Mouse (Mus musculus): ENCODE data around the gene Smim12.

Gene Smim12

GRCm38 (mm10) chr4:127243552-127243951 is at the start of gene Smim12:
Smim12 (plus strand) TSS chr4:127243784.
- peak; percentile 89 for DNase-seq (ENCODE audit: low read depth, low spot score)

DNA sequence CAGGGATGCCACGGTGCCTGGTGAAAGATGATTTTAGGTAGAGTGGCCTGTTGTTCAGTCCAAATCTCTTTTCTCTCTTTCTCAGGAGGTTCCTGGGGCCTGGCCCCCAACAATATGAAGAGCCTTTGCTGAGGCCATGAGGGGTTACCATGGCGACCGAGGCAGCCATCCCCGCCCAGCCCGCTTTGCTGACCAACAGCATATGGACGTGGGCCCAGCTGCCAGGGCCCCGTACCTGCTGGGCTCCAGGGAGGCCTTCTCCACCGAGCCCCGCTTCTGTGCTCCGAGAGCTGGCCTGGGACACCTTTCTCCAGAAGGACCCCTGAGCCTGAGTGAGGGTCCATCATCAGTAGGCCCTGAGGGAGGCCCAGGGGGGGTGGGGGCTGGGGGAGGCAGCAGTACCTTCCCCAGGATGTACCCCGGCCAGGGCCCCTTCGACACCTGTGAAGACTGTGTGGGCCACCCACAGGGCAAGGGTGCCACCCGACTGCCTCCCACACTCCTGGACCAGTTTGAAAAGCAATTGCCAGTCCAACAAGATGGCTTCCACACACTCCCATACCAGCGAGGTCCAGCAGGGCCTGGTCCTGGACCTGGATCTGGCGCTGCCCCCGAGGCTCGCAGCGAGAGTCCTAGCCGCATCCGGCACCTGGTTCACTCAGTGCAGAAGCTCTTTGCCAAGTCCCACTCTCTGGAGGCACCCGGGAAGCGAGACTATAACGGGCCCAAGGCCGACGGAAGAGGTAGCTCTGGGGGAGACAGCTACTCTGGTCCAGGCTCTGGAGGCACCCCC is 48.9 kb upstream of the Smim12 start:
- no peak for DNase-seq (ENCODE audit: low read depth, low spot score)

DNA sequence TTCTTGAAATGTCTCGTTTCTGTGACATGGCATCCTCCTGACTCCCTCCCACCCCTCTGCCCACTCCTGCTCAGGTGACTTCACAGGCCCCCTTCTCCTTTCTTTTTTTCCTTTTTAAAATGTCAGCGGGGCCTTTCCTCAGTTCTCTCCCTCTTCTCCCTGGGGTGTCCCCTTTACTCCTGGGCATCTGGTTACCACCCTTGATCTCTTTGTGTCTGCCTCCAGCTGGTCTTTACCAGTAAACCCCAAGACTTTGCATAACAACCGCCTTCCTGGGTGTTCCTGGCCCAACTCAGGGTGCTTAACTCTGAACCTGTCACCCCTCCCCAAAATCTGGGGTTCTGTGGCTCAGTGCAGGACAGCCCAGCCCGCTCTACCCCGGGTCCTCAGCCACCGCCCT is 45.0 kb upstream of the Smim12 start:
- DNase-seq (ENCODE audit: low read depth, low spot score) = no peak

DNA sequence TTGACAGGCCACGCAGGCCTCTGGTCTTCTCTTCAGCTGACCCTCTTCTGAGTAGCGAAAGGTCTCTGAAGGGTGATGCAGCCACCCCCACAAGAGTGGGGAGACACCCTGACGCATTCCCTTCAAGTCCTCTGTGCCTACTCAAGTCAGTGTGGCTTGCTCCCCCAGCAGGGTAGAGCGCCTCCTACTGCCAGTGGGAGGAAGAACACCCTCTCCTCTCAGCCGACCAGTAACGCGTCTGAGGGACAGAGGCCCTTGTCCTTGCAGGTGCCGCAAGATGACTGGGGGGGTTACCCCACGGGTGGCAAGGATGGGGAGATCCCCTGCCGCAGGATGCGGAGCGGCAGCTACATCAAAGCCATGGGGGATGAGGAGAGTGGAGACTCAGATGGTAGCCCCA is 44.2 kb upstream of the Smim12 start:
- DNase-seq (ENCODE audit: low read depth, low spot score) = no peak

DNA sequence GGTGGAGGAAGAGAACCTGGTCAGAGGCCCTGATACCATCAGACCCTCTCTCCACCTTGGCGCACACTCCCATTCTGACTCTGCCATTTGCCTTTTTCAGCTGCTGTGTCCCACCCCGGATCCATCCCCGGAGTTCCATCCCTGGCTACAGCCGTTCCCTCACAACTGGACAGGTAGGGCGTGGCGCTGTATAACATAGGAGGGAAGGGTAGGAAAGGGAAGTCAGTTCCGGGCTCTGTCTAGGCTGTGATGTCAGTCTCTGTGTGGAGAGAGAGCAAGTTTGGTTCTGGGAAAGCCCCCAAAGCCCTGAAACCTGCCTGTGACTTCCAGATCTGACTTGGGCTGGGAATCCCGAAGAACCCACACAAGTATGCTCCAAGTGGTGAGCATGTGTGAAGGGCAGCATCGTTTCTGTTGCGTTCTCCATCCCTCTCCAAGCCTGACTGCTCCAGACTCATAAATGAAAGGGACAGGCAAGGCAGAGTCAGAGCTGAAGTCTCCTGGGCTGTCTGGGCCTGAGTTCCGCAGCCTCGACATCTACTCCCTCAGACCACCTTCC is 43.3 kb upstream of the Smim12 start:
- DNase-seq (ENCODE audit: low read depth, low spot score) = no peak

DNA sequence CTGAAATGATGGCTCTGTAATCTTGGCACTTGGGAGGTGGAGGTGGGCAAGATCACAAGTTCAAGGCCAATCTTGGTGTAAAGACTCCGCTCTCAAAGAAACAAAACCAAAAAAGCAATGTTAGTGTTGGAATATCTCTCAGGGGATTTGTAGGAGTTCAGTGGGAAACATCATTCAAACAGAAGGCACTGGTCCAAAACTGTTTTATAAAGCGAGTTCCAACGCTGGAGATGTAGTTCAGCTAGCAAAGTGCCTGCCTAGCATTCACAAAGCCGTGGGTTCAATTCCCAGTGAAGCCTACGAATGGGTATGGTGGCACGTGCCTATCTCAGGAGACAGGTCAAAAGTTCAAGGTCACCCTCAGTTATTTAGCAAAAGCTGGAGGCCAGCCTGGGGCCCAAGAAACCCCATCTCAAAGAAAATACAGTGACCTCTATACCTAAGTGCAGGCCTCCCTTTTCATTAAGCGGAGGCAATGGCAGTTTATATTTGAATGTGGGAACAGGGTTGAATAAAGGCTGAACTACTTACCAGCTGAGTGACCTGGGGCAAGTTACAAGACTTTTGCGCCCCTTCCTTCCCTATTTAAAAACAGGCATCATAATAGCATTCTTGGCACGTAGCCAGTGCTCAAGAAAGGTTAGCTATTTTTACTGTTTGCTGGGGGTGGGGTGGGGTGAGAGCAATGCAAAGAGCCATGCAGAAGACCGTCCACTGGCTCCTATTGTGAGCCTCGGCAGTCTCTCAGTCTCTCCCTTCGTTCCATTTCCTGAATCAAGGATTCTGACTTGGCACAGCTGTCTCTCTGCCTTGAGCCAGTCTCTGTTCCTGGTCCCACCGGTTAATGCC is 42.6 kb upstream of the Smim12 start:
- DNase-seq (ENCODE audit: low read depth, low spot score) = no peak

DNA sequence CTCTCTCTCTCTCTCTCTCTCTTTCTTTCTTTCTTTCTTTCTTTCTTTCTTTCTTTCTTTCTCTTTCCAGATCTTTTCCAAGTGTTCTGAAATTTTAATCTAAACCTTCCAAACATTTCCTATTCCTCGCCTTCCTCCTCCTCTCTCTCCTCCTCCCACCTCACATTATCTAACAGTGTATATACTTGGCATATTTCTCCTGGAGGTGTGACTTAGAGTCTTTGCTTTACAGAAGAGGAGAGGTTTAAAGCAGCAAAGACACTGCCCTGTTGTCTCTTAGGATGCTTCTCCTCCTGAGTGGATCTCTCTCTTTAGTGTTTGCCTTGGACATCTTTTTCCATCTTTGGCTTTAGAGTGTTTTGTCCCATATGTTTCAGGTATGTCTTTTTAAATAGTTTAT is 40.5 kb upstream of the Smim12 start:
- no peak for DNase-seq (ENCODE audit: low read depth, low spot score)

DNA sequence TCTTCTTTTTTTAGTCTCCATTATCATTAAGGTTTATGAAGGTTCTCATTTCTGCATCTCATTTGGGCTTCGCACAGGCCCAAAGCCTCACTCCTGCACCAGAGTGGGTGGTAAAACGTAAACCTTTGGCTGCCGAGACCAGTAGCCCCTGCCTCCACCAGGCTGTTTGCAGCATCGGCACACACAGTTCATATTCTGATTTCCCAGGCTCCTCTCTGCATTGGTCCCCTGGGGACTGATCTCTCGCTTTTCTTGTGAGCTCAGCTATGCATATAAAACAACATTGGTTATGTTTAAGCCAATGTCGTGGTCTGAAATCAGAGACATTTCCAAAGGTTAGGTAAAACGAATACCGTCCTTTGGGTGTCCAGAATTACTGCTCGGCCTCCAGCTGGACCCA is 32.3 kb upstream of the Smim12 start:
- no peak for DNase-seq (ENCODE audit: low read depth, low spot score)

DNA sequence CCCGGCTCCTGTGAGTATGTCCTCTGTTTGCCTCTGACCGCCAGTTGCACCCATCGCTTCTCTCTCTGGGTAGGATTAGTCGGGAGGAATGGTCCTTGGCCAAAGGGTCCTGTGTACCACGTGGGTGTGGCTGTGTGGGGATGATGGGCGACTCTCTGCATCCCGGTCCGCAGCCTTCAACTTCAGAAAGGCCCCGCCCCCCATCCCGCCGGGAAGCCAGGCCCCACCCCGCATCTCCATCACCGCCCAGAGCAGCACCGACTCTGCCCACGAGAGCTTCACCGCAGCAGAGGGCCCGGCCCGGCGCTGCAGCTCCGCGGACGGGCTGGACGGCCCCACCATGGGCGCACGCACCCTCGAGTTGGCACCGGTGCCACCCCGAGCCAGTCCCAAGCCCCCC is 29.1 kb upstream of the Smim12 start:
- DNase-seq (ENCODE audit: low read depth, low spot score) = no peak

DNA sequence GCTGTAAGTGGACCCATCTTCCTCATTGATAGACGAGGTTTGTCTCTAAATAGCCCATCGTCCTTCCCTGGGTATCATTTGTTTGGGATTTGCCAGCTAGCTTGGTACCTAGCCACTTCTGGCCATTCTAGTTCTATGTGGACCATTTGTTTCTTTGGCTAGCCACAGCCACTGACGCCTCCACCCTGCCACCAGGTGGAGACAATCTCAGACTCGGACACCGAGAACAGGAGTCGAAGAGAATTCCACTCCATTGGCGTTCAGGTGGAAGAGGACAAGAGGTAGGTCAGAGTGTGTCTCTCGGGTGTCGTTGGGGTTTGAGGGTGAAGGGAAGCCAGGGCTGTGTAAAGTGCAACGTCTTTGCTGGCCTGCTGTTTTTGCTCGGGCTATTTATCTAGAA is 28.5 kb upstream of the Smim12 start:
- DNase-seq (ENCODE audit: low read depth, low spot score) = no peak

DNA sequence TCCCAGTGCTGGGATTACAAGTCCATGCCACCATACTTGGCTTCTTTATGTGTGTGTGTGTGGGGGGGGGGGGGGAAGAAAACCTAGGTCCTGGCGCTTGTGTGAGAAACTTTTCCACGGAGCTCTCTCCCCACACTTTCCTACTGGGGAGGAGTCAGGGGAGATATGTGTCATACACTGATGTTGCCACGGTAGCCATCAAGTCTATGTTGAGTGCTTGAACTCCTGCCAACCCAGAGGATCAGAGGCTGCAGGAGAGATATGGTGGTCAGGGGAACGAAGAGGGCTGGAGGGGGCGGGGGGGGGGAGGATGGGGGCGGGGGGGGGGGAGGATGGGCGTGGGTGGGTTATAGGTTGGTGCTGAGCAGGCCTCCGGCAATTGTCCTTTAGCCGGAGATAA is 27.8 kb upstream of the Smim12 start:
- DNase-seq (ENCODE audit: low read depth, low spot score) = no peak

GRCm38 (mm10) chr4:127216251-127216651 is 27.3 kb upstream of the Smim12 start:
- DNase-seq (ENCODE audit: low read depth, low spot score) = no peak

DNA sequence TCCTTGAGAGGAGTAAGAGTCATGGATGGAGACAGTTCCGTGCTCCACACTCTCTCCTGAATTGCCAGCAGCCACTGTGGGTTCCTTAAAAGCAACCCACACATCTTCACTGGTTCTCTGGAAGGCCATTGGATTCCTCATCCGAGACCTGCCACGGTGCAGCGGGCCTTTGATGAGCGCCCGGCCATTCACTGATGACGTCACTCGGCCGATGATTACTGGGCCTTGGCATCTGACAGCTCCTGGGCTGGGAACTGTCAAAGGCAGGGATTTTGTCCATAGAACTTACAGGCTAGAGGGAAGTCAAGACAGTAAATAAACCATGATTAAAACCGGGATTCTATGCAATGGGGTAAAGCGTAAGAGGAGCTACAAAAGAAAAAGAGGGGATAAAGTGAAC is 26.5 kb upstream of the Smim12 start:
- DNase-seq (ENCODE audit: low read depth, low spot score) = no peak

DNA sequence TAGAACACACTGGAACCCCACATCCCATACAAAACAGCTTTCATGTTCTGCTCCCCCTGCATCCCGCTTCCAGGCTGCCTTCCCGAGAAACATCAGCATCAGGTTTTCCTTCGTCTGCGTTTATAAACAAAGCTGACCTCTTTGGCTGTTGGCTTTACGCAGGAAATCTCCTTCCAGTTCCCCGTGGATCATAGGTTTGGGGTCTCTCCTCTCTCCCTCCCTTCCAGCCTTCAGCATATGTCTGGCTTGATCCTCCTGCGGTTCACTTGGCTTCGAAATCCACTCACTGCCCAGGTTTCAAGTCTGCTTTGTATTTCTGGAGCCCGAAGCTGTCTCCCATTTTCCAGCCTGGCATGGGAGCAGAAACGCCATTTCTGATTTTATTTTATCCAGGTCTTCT is 20.3 kb upstream of the Smim12 start:
- DNase-seq (ENCODE audit: low read depth, low spot score) = no peak

DNA sequence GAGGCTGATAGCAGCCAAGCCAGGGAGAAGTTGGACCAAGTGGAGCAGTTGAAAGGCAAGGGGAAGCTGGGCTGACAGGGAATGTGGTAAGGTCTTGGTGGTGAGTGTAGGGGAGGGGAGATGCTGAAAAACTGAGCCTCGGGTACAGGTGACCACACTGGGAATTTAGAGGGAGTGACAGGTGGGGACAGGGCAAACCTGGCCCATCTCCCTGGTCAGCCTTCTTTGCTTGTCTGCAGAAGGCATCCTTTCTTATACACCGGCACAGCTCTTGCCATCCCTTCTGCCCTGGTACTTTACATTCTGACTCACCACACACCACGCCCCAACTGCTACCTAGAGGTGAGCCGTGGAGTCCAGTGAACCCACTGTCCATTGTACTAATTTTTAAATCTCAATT is 19.8 kb upstream of the Smim12 start:
- no peak for DNase-seq (ENCODE audit: low read depth, low spot score)

GRCm38 (mm10) chr4:127224444-127225100 is 19.0 kb upstream of the Smim12 start:
- DNase-seq (ENCODE audit: low read depth, low spot score) = no peak

DNA sequence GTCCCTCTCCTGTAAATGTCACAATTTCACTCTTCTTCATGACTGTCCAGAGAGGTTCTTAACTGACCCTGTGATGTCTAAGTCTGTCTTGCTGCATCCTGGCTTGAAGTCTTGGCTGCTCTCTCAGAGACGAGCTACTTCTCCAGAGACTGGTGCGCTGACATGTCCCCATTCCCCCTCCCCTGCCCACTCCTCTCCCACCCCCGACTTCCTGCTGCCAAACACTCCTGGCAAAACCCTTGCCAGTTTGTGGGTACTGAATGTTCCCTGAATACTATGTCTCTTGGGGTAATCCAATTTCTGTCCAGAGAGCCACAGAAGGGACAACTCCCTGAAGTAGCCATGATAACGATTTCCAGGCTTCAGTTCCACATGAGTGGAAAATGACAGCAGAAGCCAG is 17.5 kb upstream of the Smim12 start:
- DNase-seq (ENCODE audit: low read depth, low spot score) = no peak

GRCm38 (mm10) chr4:127227051-127227673 is 16.4 kb upstream of the Smim12 start:
- DNase-seq (ENCODE audit: low read depth, low spot score) = no peak

- peak; percentile 86 for DNase-seq (ENCODE audit: low read depth, low spot score)
These were observed 11.6 kb upstream of the Smim12 start for GRCm38 (mm10) chr4:127232028-127232427.

DNA sequence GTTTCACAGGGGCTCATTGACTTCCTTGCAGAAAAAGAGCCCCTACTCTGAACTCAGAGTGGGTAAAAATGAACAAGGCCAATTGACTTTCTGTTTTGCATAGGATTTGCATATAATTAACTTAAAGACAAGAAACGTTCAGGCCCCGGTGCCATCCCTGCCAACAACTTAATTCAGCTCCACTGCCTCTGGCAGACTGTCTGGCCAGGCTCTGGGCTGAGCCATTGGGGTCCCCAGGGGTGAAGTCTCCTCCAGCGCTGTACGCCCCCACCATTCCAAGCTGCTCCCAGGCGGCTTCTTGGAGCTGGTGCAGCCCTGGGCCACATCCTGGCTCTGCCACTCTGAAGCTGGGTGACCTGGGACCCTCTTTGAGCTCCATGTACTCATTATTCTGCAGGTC is 11.0 kb upstream of the Smim12 start:
- DNase-seq (ENCODE audit: low read depth, low spot score) = no peak

DNA sequence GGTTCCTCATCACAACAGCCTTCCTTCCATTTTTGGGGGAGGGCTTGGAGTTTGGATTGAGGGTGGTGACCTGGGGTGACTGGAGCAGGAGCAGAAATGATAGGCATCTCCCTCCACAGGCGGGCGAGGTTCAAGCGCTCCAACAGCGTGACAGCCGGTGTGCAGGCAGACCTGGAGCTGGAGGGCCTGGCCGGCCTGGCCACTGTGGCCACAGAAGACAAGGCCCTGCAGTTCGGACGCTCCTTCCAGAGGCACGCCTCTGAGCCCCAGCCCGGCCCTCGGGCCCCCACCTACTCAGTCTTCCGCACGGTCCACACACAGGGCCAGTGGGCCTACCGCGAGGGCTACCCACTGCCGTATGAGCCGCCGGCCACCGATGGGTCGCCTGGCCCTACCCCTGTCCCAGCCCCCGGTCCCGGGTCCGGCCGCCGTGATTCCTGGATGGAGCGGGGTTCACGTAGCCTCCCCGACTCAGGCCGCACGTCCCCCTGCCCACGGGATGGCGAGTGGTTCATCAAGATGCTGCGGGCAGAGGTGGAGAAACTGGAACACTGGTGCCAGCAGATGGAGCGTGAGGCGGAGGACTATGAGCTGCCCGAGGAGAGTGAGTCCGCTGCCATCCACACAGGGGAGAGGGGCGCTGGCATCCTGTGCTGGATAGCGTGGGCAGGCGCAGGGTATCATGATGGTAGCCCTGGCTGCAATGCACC is 10.0 kb upstream of the Smim12 start:
- DNase-seq (ENCODE audit: low read depth, low spot score) = no peak
